Mouse (Mus musculus): ENCODE measurements at regions not wholly inside any gene's neighbourhood (a gene's known extent, or its start where the extent isn't known, plus 50 kb on each side); places are given as distances from the start of the nearest gene placed in this dataset.

GRCm38 (mm10) chr14:58626506-58627256 is 516.0 kb downstream of the 1700129C05Rik start:
- ATAC-seq (replicated peaks; ENCODE audit: poor library complexity, severe bottlenecking), result no peak

GRCm38 (mm10) chr14:58620186-58620585 is 522.5 kb downstream of the 1700129C05Rik start:
- ATAC-seq (replicated peaks; ENCODE audit: poor library complexity, severe bottlenecking), result no peak

- ATAC-seq (replicated peaks; ENCODE audit: poor library complexity, severe bottlenecking), result no peak
These were observed 525.0 kb downstream of the 1700129C05Rik start for GRCm38 (mm10) chr14:58617656-58618055.

- ATAC-seq (replicated peaks; ENCODE audit: poor library complexity, severe bottlenecking), result no peak
These were observed 534.5 kb downstream of the 1700129C05Rik start for GRCm38 (mm10) chr14:58608216-58608615.

GRCm38 (mm10) chr14:58607734-58608133 is 535.0 kb downstream of the 1700129C05Rik start:
- no peak for ATAC-seq (replicated peaks; ENCODE audit: poor library complexity, severe bottlenecking)

GRCm38 (mm10) chr14:58605529-58605928 is 535.2 kb downstream of the Fgf9 start:
- ATAC-seq (replicated peaks; ENCODE audit: poor library complexity, severe bottlenecking), result no peak

GRCm38 (mm10) chr14:58598867-58599266 is 528.5 kb downstream of the Fgf9 start:
- no peak for ATAC-seq (replicated peaks; ENCODE audit: poor library complexity, severe bottlenecking)

GRCm38 (mm10) chr14:58597810-58598209 is 527.5 kb downstream of the Fgf9 start:
- no peak for ATAC-seq (replicated peaks; ENCODE audit: poor library complexity, severe bottlenecking)

GRCm38 (mm10) chr14:58596936-58597335 is 526.6 kb downstream of the Fgf9 start:
- ATAC-seq (replicated peaks; ENCODE audit: poor library complexity, severe bottlenecking), result no peak

- no peak for ATAC-seq (replicated peaks; ENCODE audit: poor library complexity, severe bottlenecking)
These were observed 511.5 kb downstream of the Fgf9 start for GRCm38 (mm10) chr14:58581806-58582205.

- ATAC-seq (replicated peaks; ENCODE audit: poor library complexity, severe bottlenecking), result no peak
These were observed 499.7 kb downstream of the Fgf9 start for GRCm38 (mm10) chr14:58570021-58570420.

- no peak for ATAC-seq (replicated peaks; ENCODE audit: poor library complexity, severe bottlenecking)
These were observed 497.1 kb downstream of the Fgf9 start for GRCm38 (mm10) chr14:58567472-58567871.

GRCm38 (mm10) chr14:58563082-58563481 is 492.7 kb downstream of the Fgf9 start:
- ATAC-seq (replicated peaks; ENCODE audit: poor library complexity, severe bottlenecking), result no peak

GRCm38 (mm10) chr14:58550785-58551184 is 480.4 kb downstream of the Fgf9 start:
- ATAC-seq (replicated peaks; ENCODE audit: poor library complexity, severe bottlenecking), result no peak

GRCm38 (mm10) chr14:58545778-58546177 is 475.4 kb downstream of the Fgf9 start:
- ATAC-seq (replicated peaks; ENCODE audit: poor library complexity, severe bottlenecking), result no peak

- no peak for ATAC-seq (replicated peaks; ENCODE audit: poor library complexity, severe bottlenecking)
These were observed 472.9 kb downstream of the Fgf9 start for GRCm38 (mm10) chr14:58543140-58543767.

GRCm38 (mm10) chr14:58538135-58538534 is 467.8 kb downstream of the Fgf9 start:
- ATAC-seq (replicated peaks; ENCODE audit: poor library complexity, severe bottlenecking), result no peak

GRCm38 (mm10) chr14:58520976-58521549 is 450.7 kb downstream of the Fgf9 start:
- ATAC-seq (replicated peaks; ENCODE audit: poor library complexity, severe bottlenecking), result no peak

- no peak for ATAC-seq (replicated peaks; ENCODE audit: poor library complexity, severe bottlenecking)
These were observed 450.0 kb downstream of the Fgf9 start for GRCm38 (mm10) chr14:58520384-58520783.

- ATAC-seq (replicated peaks; ENCODE audit: poor library complexity, severe bottlenecking), result no peak
These were observed 448.7 kb downstream of the Fgf9 start for GRCm38 (mm10) chr14:58519086-58519485.

GRCm38 (mm10) chr14:58516543-58516942 is 446.2 kb downstream of the Fgf9 start:
- no peak for ATAC-seq (replicated peaks; ENCODE audit: poor library complexity, severe bottlenecking)

- ATAC-seq (replicated peaks; ENCODE audit: poor library complexity, severe bottlenecking), result no peak
These were observed 441.8 kb downstream of the Fgf9 start for GRCm38 (mm10) chr14:58512177-58512576.
